Mouse (Mus musculus) heart, embryonic 13.5 days (tissue): ENCODE measurements around the gene Rfx4. TPM values are rescaled to one million over a fixed set of nuclear protein-coding genes. Genes with fewer than 3 reads are reported as not detected.

ENCODE experiments used
- ATAC-seq: fragments of 200-750 bp; cut with Nextera tagmentation; 2 replicates; pipeline ENCODE4 v1.8.0; 2017; ENCODE audit warnings: moderate TSS enrichment; ENCODE audit not compliant: insufficient number of reproducible peaks, low FRiP score, low TSS enrichment; ENCODE audit errors: extremely low read depth
- H3K27ac ChIP-seq: fragments of 300-500 bp; sonication (generic); replicated peaks from 2 replicates; pipeline ENCODE4 v1.5.1; 2015; ENCODE audit warnings: moderate library complexity, mild to moderate bottlenecking, inconsistent platforms
- H3K27me3 ChIP-seq: fragments of 300-500 bp; sonication (generic); replicated peaks from 2 replicates; pipeline ENCODE4 v1.6.1; 2015; ENCODE audit warnings: mild to moderate bottlenecking, inconsistent platforms
- H3K36me3 ChIP-seq: fragments of 300-500 bp; sonication (generic); 2 replicates; pipeline ENCODE4 v1.6.1; 2015; ENCODE audit warnings: mild to moderate bottlenecking, inconsistent platforms
- H3K4me1 ChIP-seq: fragments of 300-500 bp; sonication (generic); 2 replicates; pipeline ENCODE4 v1.6.1; 2015; ENCODE audit warnings: inconsistent platforms
- H3K4me2 ChIP-seq: fragments of 300-500 bp; sonication (generic); 2 replicates; pipeline ENCODE4 v1.6.1; 2015; ENCODE audit warnings: inconsistent platforms, mild to moderate bottlenecking, moderate library complexity
- H3K4me3 ChIP-seq: fragments of 300-500 bp; sonication (generic); 2 replicates; pipeline ENCODE4 v1.5.1; 2015; ENCODE audit warnings: moderate library complexity, mild to moderate bottlenecking, inconsistent platforms
- H3K9ac ChIP-seq: fragments of 300-500 bp; sonication (generic); 2 replicates; pipeline ENCODE4 v1.6.1; 2015; ENCODE audit warnings: inconsistent platforms, mild to moderate bottlenecking, moderate library complexity
- H3K9me3 ChIP-seq: fragments of 300-500 bp; sonication (generic); 2 replicates; pipeline ENCODE4 v1.6.1; 2016; ENCODE audit warnings: inconsistent platforms
- WGBS: fragments of 180-500 bp; shearing (Covaris S2); methylation state at CpG from one replicate; pipeline ENCODE4 v1.1.7; 2015; ENCODE audit warnings: mixed read lengths; 5-methylcytosine and 5-hydroxymethylcytosine counted together
- polyA plus RNA-seq: library from polyadenylated mRNA; unstranded; fragments of >200 nt; fragmentation: Nextera tagmentation; extraction: Ambion mirVana; gene quantifications from 2 replicates; pipeline ENCODE4 v1.2.1, GENCODE M21; 2015

Rfx4 gene
- polyA plus RNA-seq, 1 experiment from 2014 or later, result not detected

GRCm38 (mm10) chr10:84851981-84852979 lies 96.4 kb downstream of the Rfx4 start:
- H3K4me1 ChIP-seq, result peaks cover 19% of the 10 kb centered on the region
- H3K9ac ChIP-seq, result peak overlapping the region; percentile 58; the same call in 1 of the 2 replicates
- WGBS, result 39% methylated on average over 12 of the region's 12 CpGs
- no peak overlapping the region for H3K4me3 ChIP-seq
- H3K27ac ChIP-seq, result peak overlapping the region; percentile 30; the same call in 1 of the 2 replicates
- peak; percentile 62; the same call in 1 of the 2 replicates for ATAC-seq
- no peaks in the 10 kb centered on the region for H3K36me3 ChIP-seq
- H3K27me3 ChIP-seq, result peaks cover 44% of the 10 kb centered on the region
- no peaks in the 10 kb centered on the region for H3K9me3 ChIP-seq
- 0 out of 2 replicates have a peak overlapping the region, but pooled peaks have one; percentile 12 for H3K4me2 ChIP-seq

- no peak for ATAC-seq
- Histone ChIP-seq H3K27me3 (peaks cover 55% of the 10 kb centered on the region), H3K36me3 (no peaks in the 10 kb centered on the region)
Observed at GRCm38 (mm10) chr10:84854059-84854458, 98.2 kb downstream of the Rfx4 start.

GRCm38 (mm10) chr10:84855466-84855865 lies 99.6 kb downstream of the Rfx4 start:
- Histone ChIP-seq H3K9ac (no peak overlapping the region), H3K4me2 (no peak overlapping the region), H3K36me3 (no peaks in the 10 kb centered on the region), H3K27me3 (peaks cover 69% of the 10 kb centered on the region), H3K27ac (no peak overlapping the region), H3K9me3 (no peaks in the 10 kb centered on the region), H3K4me3 (no peak overlapping the region), H3K4me1 (peaks cover 29% of the 10 kb centered on the region)
- ATAC-seq, result no peak
- WGBS, result 59% methylated on average over 11 of the region's 11 CpGs

More at GRCm38 (mm10) chr10:84854059-84854458, 98.2 kb downstream of the Rfx4 start:
- no peaks in the 10 kb centered on the region for H3K9me3 ChIP-seq
- WGBS, result 78% methylated on average over 8 of the region's 8 CpGs
- H3K9ac ChIP-seq, result no peak overlapping the region
- peaks cover 29% of the 10 kb centered on the region for H3K4me1 ChIP-seq
- no peak overlapping the region for H3K27ac ChIP-seq
- no peak overlapping the region for H3K4me3 ChIP-seq
- H3K4me2 ChIP-seq, result no peak overlapping the region

GRCm38 (mm10) chr10:84858371-84858770 lies 102.5 kb downstream of the Rfx4 start:
- Histone ChIP-seq H3K27ac (no peak overlapping the region), H3K9me3 (no peaks in the 10 kb centered on the region), H3K4me3 (no peak overlapping the region), H3K4me1 (peaks cover 10% of the 10 kb centered on the region), H3K4me2 (peak overlapping the region; percentile 8; the same call in 1 of the 2 replicates), H3K27me3 (peaks cover 90% of the 10 kb centered on the region), H3K9ac (no peak overlapping the region), H3K36me3 (no peaks in the 10 kb centered on the region)
- ATAC-seq, result no peak
- 27% methylated on average over 8 of the region's 8 CpGs for WGBS

GRCm38 (mm10) chr10:84858806-84859496 lies 103.1 kb downstream of the Rfx4 start:
- WGBS, result 19% methylated on average over 14 of the region's 14 CpGs
- ATAC-seq, result no peak
- Histone ChIP-seq H3K4me2 (peak overlapping the region; percentile 8; the same call in 1 of the 2 replicates), H3K36me3 (no peaks in the 10 kb centered on the region), H3K4me1 (peaks cover 10% of the 10 kb centered on the region), H3K9ac (no peak overlapping the region), H3K4me3 (no peak overlapping the region), H3K27ac (no peak overlapping the region), H3K27me3 (peaks cover 90% of the 10 kb centered on the region), H3K9me3 (no peaks in the 10 kb centered on the region)

GRCm38 (mm10) chr10:84859556-84860380 lies 103.9 kb downstream of the Rfx4 start:
- Histone ChIP-seq H3K4me1 (peaks cover 10% of the 10 kb centered on the region), H3K4me2 (no peak overlapping the region), H3K9ac (no peak overlapping the region), H3K27ac (no peak overlapping the region), H3K27me3 (peaks cover 90% of the 10 kb centered on the region), H3K9me3 (no peaks in the 10 kb centered on the region), H3K4me3 (no peak overlapping the region), H3K36me3 (no peaks in the 10 kb centered on the region)
- ATAC-seq, result no peak
- 60% methylated on average over 13 of the region's 13 CpGs for WGBS

- Histone ChIP-seq H3K4me1 (peaks cover 5% of the 10 kb centered on the region), H3K4me2 (no peak overlapping the region), H3K27me3 (peaks cover 90% of the 10 kb centered on the region), H3K9ac (no peak overlapping the region), H3K9me3 (no peaks in the 10 kb centered on the region), H3K4me3 (no peak overlapping the region), H3K36me3 (no peaks in the 10 kb centered on the region), H3K27ac (no peak overlapping the region)
- no peak for ATAC-seq
- WGBS, result 82% methylated on average over 6 of the region's 6 CpGs
Observed at GRCm38 (mm10) chr10:84863488-84863887, 107.6 kb downstream of the Rfx4 start.

GRCm38 (mm10) chr10:84867577-84867976 lies 111.7 kb downstream of the Rfx4 start:
- ATAC-seq, result no peak
- Histone ChIP-seq H3K4me3 (no peak overlapping the region), H3K27ac (no peak overlapping the region), H3K9me3 (no peaks in the 10 kb centered on the region), H3K36me3 (no peaks in the 10 kb centered on the region), H3K9ac (no peak overlapping the region), H3K27me3 (peaks cover 79% of the 10 kb centered on the region), H3K4me1 (no peaks in the 10 kb centered on the region), H3K4me2 (no peak overlapping the region)
- 83% methylated on average over 7 of the region's 7 CpGs for WGBS

GRCm38 (mm10) chr10:84871285-84871684 lies 115.4 kb downstream of the Rfx4 start:
- ATAC-seq, result no peak
- Histone ChIP-seq H3K9ac (no peak overlapping the region), H3K4me1 (no peaks in the 10 kb centered on the region), H3K4me2 (no peak overlapping the region), H3K27ac (no peak overlapping the region), H3K36me3 (no peaks in the 10 kb centered on the region), H3K4me3 (no peak overlapping the region), H3K27me3 (peaks cover 43% of the 10 kb centered on the region), H3K9me3 (no peaks in the 10 kb centered on the region)
- WGBS, result 77% methylated on average over 12 of the region's 12 CpGs

GRCm38 (mm10) chr10:84871921-84872320 lies 116.1 kb downstream of the Rfx4 start:
- no peaks in the 10 kb centered on the region for H3K9me3 ChIP-seq
- WGBS, result 74% methylated on average over 4 of the region's 4 CpGs
- H3K36me3 ChIP-seq, result no peaks in the 10 kb centered on the region
- no peak for ATAC-seq
- no peaks in the 10 kb centered on the region for H3K4me1 ChIP-seq
- H3K4me3 ChIP-seq, result no peak overlapping the region
- H3K4me2 ChIP-seq, result no peak overlapping the region
- H3K27ac ChIP-seq, result no peak overlapping the region
- no peak overlapping the region for H3K9ac ChIP-seq
- peaks cover 39% of the 10 kb centered on the region for H3K27me3 ChIP-seq
